Mouse (Mus musculus) lung, postnatal 25 days (tissue): ENCODE measurements at regions not wholly inside any gene's neighbourhood (a gene's known extent, or its start where the extent isn't known, plus 50 kb on each side); places are given as distances from the start of the nearest gene placed in this dataset.

Experiments
- DNase-seq: peaks from one replicate; pipeline ENCODE4 v3.0.0; 2022; ENCODE audit warnings: low spot score

GRCm38 (mm10) chr9:61263335-61263734, 108.8 kb upstream of the Tle3 start:
- no peak for DNase-seq

- DNase-seq, result no peak
Measured at GRCm38 (mm10) chr9:61265466-61265865, 106.7 kb upstream of the Tle3 start.

GRCm38 (mm10) chr9:61266992-61267391, 105.2 kb upstream of the Tle3 start:
- DNase-seq, result no peak

- DNase-seq, result no peak
Measured at GRCm38 (mm10) chr9:61267541-61267940, 104.6 kb upstream of the Tle3 start.

GRCm38 (mm10) chr9:61268162-61268561, 104.0 kb upstream of the Tle3 start:
- DNase-seq, result no peak

- DNase-seq, result no peak
Measured at GRCm38 (mm10) chr9:61268681-61269080, 103.5 kb upstream of the Tle3 start.

- no peak for DNase-seq
Measured at GRCm38 (mm10) chr9:61269151-61269870, 102.9 kb upstream of the Tle3 start.

- no peak for DNase-seq
Measured at GRCm38 (mm10) chr9:61271243-61271642, 100.9 kb upstream of the Tle3 start.

GRCm38 (mm10) chr9:61271769-61272352, 100.3 kb upstream of the Tle3 start:
- no peak for DNase-seq

GRCm38 (mm10) chr9:61274020-61274419, 98.1 kb upstream of the Tle3 start:
- DNase-seq, result no peak

GRCm38 (mm10) chr9:61277369-61278215, 94.6 kb upstream of the Tle3 start:
- DNase-seq, result peak; percentile 70

- DNase-seq, result peak; percentile 41
Measured at GRCm38 (mm10) chr9:61278216-61278758, 93.9 kb upstream of the Tle3 start.

GRCm38 (mm10) chr9:61279044-61279543, 93.1 kb upstream of the Tle3 start:
- DNase-seq, result no peak

GRCm38 (mm10) chr9:61280856-61281582, 91.1 kb upstream of the Tle3 start:
- no peak for DNase-seq

- no peak for DNase-seq
Measured at GRCm38 (mm10) chr9:61283311-61283710, 88.9 kb upstream of the Tle3 start.

- DNase-seq, result no peak
Measured at GRCm38 (mm10) chr9:61284201-61285021, 87.8 kb upstream of the Tle3 start.

GRCm38 (mm10) chr9:61286561-61286960, 85.6 kb upstream of the Tle3 start:
- DNase-seq, result no peak

GRCm38 (mm10) chr9:61289117-61289516, 83.0 kb upstream of the Tle3 start:
- no peak for DNase-seq

- DNase-seq, result peak; percentile 71
Measured at GRCm38 (mm10) chr9:61289713-61290112, 82.5 kb upstream of the Tle3 start.

- no peak for DNase-seq
Measured at GRCm38 (mm10) chr9:61291646-61292045, 80.5 kb upstream of the Tle3 start.

GRCm38 (mm10) chr9:61292501-61292900, 79.7 kb upstream of the Tle3 start:
- DNase-seq, result no peak
